Comparison of ENCODE assay signal across 14 mouse cellular contexts in the genomic region with DNA sequence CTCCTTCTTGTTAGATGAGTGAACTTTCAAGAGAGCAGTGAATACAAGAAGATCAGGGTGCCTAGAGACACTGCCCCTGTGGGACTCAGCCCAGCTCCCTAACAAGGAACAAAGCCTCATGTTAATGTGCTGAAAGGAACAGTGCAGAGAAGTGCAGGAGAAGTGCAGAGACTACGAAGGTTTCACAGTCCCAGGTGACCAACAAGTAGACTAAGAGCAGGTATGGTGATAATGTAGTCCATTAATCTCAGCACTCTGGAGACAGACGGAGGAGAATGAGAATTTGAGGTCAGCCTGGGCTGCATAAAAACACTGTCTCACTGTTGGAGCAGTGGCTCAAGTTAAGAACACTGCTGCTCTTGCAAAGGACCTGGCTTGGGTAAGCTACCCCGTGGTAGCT.
DNase-seq lines count a peak whose midpoint lies in the region; ATAC-seq and TF ChIP-seq lines count a peak whose summit lies in the region.
"Had no signal": no experiment of that assay in that cellular context is flagged by ENCODE, and none has a peak within 500 bp of the region (broad histone marks: within the 10 kb centered on the region; RNA-seq: fewer than 3 reads in every experiment).

No protein-coding gene starts in this region.

- peaks cover 7% of the 10 kb centered on the region; the same call in 1 of the 2 replicates for H3K27me3 ChIP-seq in hindbrain, embryonic 10.5 days (ENCODE audit: insufficient read depth, poor library complexity, severe bottlenecking)
- no peaks in the 10 kb centered on the region for H3K27me3 ChIP-seq in hindbrain, embryonic 12.5 days
- H3K27me3 ChIP-seq in hindbrain, postnatal 0 days (ENCODE audit: insufficient read depth, low read length) = no peaks in the 10 kb centered on the region

- no peaks in the 10 kb centered on the region for H3K9me3 ChIP-seq in hindbrain, embryonic 10.5 days
- H3K9me3 ChIP-seq in hindbrain, embryonic 12.5 days (replicated peaks) = no peaks in the 10 kb centered on the region
- H3K9me3 ChIP-seq in hindbrain, postnatal 0 days (ENCODE audit: low read length) = no peaks in the 10 kb centered on the region

- H3K9ac ChIP-seq in hindbrain, embryonic 12.5 days = no peak overlapping the region
- H3K9ac ChIP-seq in hindbrain, postnatal 0 days (replicated peaks; ENCODE audit: low read length) = no peak overlapping the region

- no peak for DNase-seq in hindbrain, embryonic 10.5 days (ENCODE audit: low spot score)
- peak; percentile 7 for DNase-seq in retina, postnatal 1 day
- DNase-seq in retina, embryonic 14.5 days (ENCODE audit: low spot score) = no peak
- DNase-seq in hindbrain, postnatal 0 days (ENCODE audit: low spot score) = no peak
- DNase-seq in testis, postnatal 10 days (ENCODE audit: low spot score) = peak; percentile 41
- DNase-seq in embryo, embryonic 10.5 days (ENCODE audit: low spot score) = no peak
- DNase-seq: cerebellum, adult 11 months; kidney, postnatal 4 days; thymus, postnatal 4 days had no signal

- H3K4me2 ChIP-seq in hindbrain, embryonic 12.5 days (replicated peaks) = no peak overlapping the region
- H3K4me2 ChIP-seq in hindbrain, postnatal 0 days (ENCODE audit: low read depth, low read length) = no peak overlapping the region

- 70% methylated on average over 3 of the region's 3 CpGs for WGBS in hindbrain, embryonic 10.5 days
- 63% methylated on average over 3 of the region's 3 CpGs for WGBS in hindbrain, embryonic 12.5 days
- 57% methylated on average over 3 of the region's 3 CpGs for WGBS in hindbrain, postnatal 0 days

- no peak for ATAC-seq in hindbrain, embryonic 12.5 days (ENCODE audit: low FRiP score)
- ATAC-seq in hindbrain, postnatal 0 days = no peak
- ATAC-seq: activated CD4-positive, CD25-positive, alpha-beta regulatory T cell, adult 4 months; CD4-positive, CD25-positive, alpha-beta regulatory T cell, adult 4 months; intestine, postnatal 0 days had no signal

- H3K4me1 ChIP-seq in hindbrain, embryonic 10.5 days (replicated peaks) = peaks cover 77% of the 10 kb centered on the region
- peaks cover 52% of the 10 kb centered on the region for H3K4me1 ChIP-seq in hindbrain, embryonic 12.5 days
- peaks cover 29% of the 10 kb centered on the region; the same call in 1 of the 2 replicates for H3K4me1 ChIP-seq in hindbrain, postnatal 0 days (ENCODE audit: insufficient read depth, low read length)

- peak overlapping the region; percentile 47; the same call in 1 of the 2 replicates for H3K27ac ChIP-seq in hindbrain, embryonic 10.5 days
- no peak overlapping the region for H3K27ac ChIP-seq in hindbrain, embryonic 12.5 days
- H3K27ac ChIP-seq in hindbrain, postnatal 0 days = peak overlapping the region; percentile 77; the same call in 1 of the 2 replicates

- TF ChIP-seq CTCF in hindbrain, postnatal 0 days (IDR thresholded peaks at IDR 0.05; ENCODE audit: low read depth) = no peak

- no peaks in the 10 kb centered on the region for H3K36me3 ChIP-seq in hindbrain, embryonic 10.5 days
- H3K36me3 ChIP-seq in hindbrain, embryonic 12.5 days = no peaks in the 10 kb centered on the region
- no peaks in the 10 kb centered on the region for H3K36me3 ChIP-seq in hindbrain, postnatal 0 days (ENCODE audit: insufficient read depth, low read length)

- no peak overlapping the region for H3K4me3 ChIP-seq in hindbrain, embryonic 10.5 days
- H3K4me3 ChIP-seq in hindbrain, embryonic 12.5 days = no peak overlapping the region
- H3K4me3 ChIP-seq in hindbrain, postnatal 0 days (ENCODE audit: low read length) = no peak overlapping the region
- H3K4me3 ChIP-seq: myocyte had no signal

Comparison
In these comparisons a context has a peak if more than half of its experiments do, and no peak if none do; other contexts are left out.
1. DNase-seq: peak in retina, postnatal 1 day (single experiment) and testis, postnatal 10 days (single experiment); none in hindbrain, embryonic 10.5 days (single experiment), retina, embryonic 14.5 days (single experiment), hindbrain, postnatal 0 days (single experiment) and embryo, embryonic 10.5 days (single experiment).